Mouse (Mus musculus) frontal cortex, postnatal 36 days (tissue): ENCODE measurements at regions not wholly inside any gene's neighbourhood (a gene's known extent, or its start where the extent isn't known, plus 50 kb on each side); places are given as distances from the start of the nearest gene placed in this dataset.

Source experiments
- DNase-seq, 2 experiments: peaks; one replicate each; pipeline ENCODE4 v3.0.0; 2022; ENCODE audit warnings: low spot score in 2 of 2

GRCm38 (mm10) chr4:22998994-22999393, 510.8 kb upstream of the Pou3f2 start:
- no peak for DNase-seq

GRCm38 (mm10) chr4:22997198-22997985, 509.2 kb upstream of the Pou3f2 start:
- no peak for DNase-seq

GRCm38 (mm10) chr4:22986763-22987468, 498.8 kb upstream of the Pou3f2 start:
- no peak for DNase-seq

- peak in 1 of 2 experiments; percentile 0 for DNase-seq
Observed at GRCm38 (mm10) chr4:22973585-22974116, 485.5 kb upstream of the Pou3f2 start.

- peak; percentile 2 to 20 for DNase-seq
Observed at GRCm38 (mm10) chr4:22972784-22973584, 484.8 kb upstream of the Pou3f2 start.

GRCm38 (mm10) chr4:22971127-22971526, 483.0 kb upstream of the Pou3f2 start:
- DNase-seq: peak in 1 of 2 experiments; percentile 6

GRCm38 (mm10) chr4:22970495-22970894, 482.3 kb upstream of the Pou3f2 start:
- no peak for DNase-seq

- DNase-seq: no peak
Observed at GRCm38 (mm10) chr4:22949422-22949821, 461.3 kb upstream of the Pou3f2 start.

GRCm38 (mm10) chr4:22948880-22949279, 460.7 kb upstream of the Pou3f2 start:
- no peak for DNase-seq

GRCm38 (mm10) chr4:22946788-22947406, 458.7 kb upstream of the Pou3f2 start:
- peak in 1 of 2 experiments; percentile 4 for DNase-seq

GRCm38 (mm10) chr4:22938302-22938701, 450.1 kb upstream of the Pou3f2 start:
- no peak for DNase-seq

- DNase-seq: peak in 1 of 2 experiments; percentile 70
Observed at GRCm38 (mm10) chr4:22924181-22924580, 436.0 kb upstream of the Pou3f2 start.

- DNase-seq: peak; percentile 24 to 64
Observed at GRCm38 (mm10) chr4:22914886-22915285, 426.7 kb upstream of the Pou3f2 start.

GRCm38 (mm10) chr4:22892694-22893046, 404.5 kb upstream of the Pou3f2 start:
- no peak for DNase-seq

GRCm38 (mm10) chr4:22891974-22892693, 404.0 kb upstream of the Pou3f2 start:
- no peak for DNase-seq

GRCm38 (mm10) chr4:22880692-22881091, 392.5 kb upstream of the Pou3f2 start:
- no peak for DNase-seq

- DNase-seq: no peak
Observed at GRCm38 (mm10) chr4:22875392-22875791, 387.2 kb upstream of the Pou3f2 start.

- DNase-seq: no peak
Observed at GRCm38 (mm10) chr4:22836124-22836445, 347.9 kb upstream of the Pou3f2 start.

GRCm38 (mm10) chr4:22835381-22836123, 347.4 kb upstream of the Pou3f2 start:
- DNase-seq: no peak

- no peak for DNase-seq
Observed at GRCm38 (mm10) chr4:22833851-22834440, 345.8 kb upstream of the Pou3f2 start.
